Mouse (Mus musculus) heart, embryonic 14.5 days (tissue): ENCODE data around the gene Sf3a2. TPM values are rescaled to one million over a fixed set of nuclear protein-coding genes. Genes with fewer than 3 reads are reported as not detected.
"Not testable (repeated sequence)": the region's sequence is repeated elsewhere in the genome, so short reads cannot be mapped to it uniquely, and the experiment has no call there.

Experiments
- ATAC-seq: fragments of 200-750 bp; cut with Nextera tagmentation; 2 replicates; pipeline ENCODE4 v1.8.0; 2017; ENCODE audit warnings: low read depth, moderate TSS enrichment; ENCODE audit not compliant: insufficient number of reproducible peaks, insufficient read depth, low FRiP score
- H3K27ac ChIP-seq, 2 experiments: fragments of 200-500 bp in 1 of 2; fragments of 300-500 bp in 1 of 2; sonication (generic) in 1 of 2; replicated peaks in 1 of 2; 2 replicates each; pipeline ENCODE4 v1.5.1; 2012 to 2014; ENCODE audit warnings: low read depth in 2 of 2, low read length in 2 of 2, control low read depth in 1 of 2, mild to moderate bottlenecking in 1 of 2, mixed read lengths in 1 of 2; ENCODE audit not compliant: control insufficient read depth in 1 of 2, insufficient read depth in 1 of 2
- H3K27me3 ChIP-seq: fragments of 300-500 bp; sonication (generic); 2 replicates; pipeline ENCODE4 v1.6.1; 2014; ENCODE audit warnings: mild to moderate bottlenecking, low read length, control low read depth; ENCODE audit not compliant: control insufficient read depth, insufficient read depth
- H3K36me3 ChIP-seq: fragments of 300-500 bp; sonication (generic); 2 replicates; pipeline ENCODE4 v1.6.1; 2014; ENCODE audit warnings: mild to moderate bottlenecking, control low read depth, low read length, mixed read lengths; ENCODE audit not compliant: control insufficient read depth, insufficient read depth
- H3K4me1 ChIP-seq, 2 experiments: fragments of 200-500 bp in 1 of 2; fragments of 300-500 bp in 1 of 2; sonication (generic) in 1 of 2; 2 replicates each; pipeline ENCODE4 v1.6.1; 2012 to 2014; ENCODE audit warnings: low read length in 2 of 2, control low read depth in 1 of 2, mixed read lengths in 1 of 2; ENCODE audit not compliant: control insufficient read depth in 2 of 2, insufficient read depth in 2 of 2
- H3K4me2 ChIP-seq: fragments of 300-500 bp; sonication (generic); 2 replicates; pipeline ENCODE4 v1.6.1; 2014; ENCODE audit warnings: mild to moderate bottlenecking, low read length
- H3K4me3 ChIP-seq, 2 experiments: fragments of 200-500 bp in 1 of 2; fragments of 300-500 bp in 1 of 2; sonication (generic) in 1 of 2; 2 replicates each; pipeline ENCODE4 v1.5.1; 2012 to 2014; ENCODE audit warnings: low read length in 2 of 2, mild to moderate bottlenecking in 2 of 2, control low read depth in 1 of 2, low read depth in 1 of 2, moderate library complexity in 1 of 2; ENCODE audit not compliant: control insufficient read depth in 1 of 2, insufficient read depth in 1 of 2
- H3K9ac ChIP-seq: fragments of 300-500 bp; sonication (generic); 2 replicates; pipeline ENCODE4 v1.6.1; 2014; ENCODE audit warnings: mild to moderate bottlenecking, low read length
- H3K9me3 ChIP-seq: fragments of 300-500 bp; sonication (generic); 2 replicates; pipeline ENCODE4 v1.6.1; 2016; ENCODE audit warnings: low read length, control low read depth; ENCODE audit not compliant: control insufficient read depth
- WGBS: fragments of 180-500 bp; shearing (Covaris S2); extraction: QIAGEN DNeasy Blood & Tissue Kit; methylation state at CpG from one replicate; pipeline ENCODE4 v1.1.7; 2014; 5-methylcytosine and 5-hydroxymethylcytosine counted together
- polyA plus RNA-seq: library from polyadenylated mRNA; unstranded; fragments of >200 nt; fragmentation: Nextera tagmentation; extraction: Ambion mirVana; gene quantifications from 2 replicates; pipeline ENCODE4 v1.2.1, GENCODE M21; 2014

The Sf3a2 gene
- polyA plus RNA-seq, 1 experiment from 2014 or later, result 49.2 TPM

DNA sequence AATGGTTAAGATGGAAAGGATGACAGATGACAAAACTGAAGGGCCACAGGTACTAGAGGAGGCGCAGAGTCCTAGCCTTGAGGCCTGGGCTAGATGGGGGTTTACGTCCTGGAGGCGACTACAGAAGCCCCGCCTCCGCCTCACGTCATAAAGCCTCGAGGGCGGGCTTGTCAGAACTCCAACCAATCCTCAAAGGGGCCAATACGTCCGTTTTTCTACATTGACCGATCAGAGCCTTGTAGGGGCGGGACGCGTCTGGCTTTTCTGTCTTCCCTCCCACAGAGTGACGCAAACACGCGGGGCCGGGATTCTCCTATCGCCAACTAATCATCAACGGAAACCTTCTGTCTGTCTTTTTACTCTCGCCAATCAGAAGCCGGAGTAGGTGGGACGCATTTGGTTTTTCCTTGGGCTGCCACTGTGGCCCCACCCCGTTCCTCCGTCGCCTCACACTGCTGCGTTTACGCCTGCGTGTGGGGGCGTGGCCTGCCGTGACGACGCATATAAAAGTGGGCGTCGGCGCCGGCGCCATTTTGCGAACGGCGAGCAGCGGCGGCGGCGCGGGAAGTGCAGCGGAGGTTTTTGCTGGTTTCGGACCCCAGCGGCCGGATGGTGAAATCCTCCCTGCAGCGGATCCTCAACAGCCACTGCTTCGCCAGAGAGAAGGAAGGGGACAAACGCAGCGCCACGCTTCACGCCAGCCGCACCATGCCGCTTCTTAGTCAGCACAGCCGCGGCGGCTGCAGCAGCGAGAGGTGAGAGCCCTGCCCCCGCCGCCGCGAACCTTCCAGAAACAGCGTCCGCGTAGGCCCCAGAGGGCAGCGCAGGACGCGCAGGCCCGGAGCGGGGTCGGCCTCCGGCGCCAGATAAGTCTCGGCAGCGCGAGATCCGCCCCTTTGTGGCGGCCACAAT, 28.4 kb downstream of the Sf3a2 start, which contains the start of gene Oaz1:
Oaz1 (plus strand) TSS at position 506 of the 912 bp plus-strand sequence.
- Histone ChIP-seq H3K27ac (peak within 1 kb of the TSS; percentile 89 to 94), H3K4me1 (peaks cover 4 to 26% of the 10 kb centered on the region in 2 experiments; a peak in 3 of 4 replicates), H3K4me3 (peak within 1 kb of the TSS; percentile 65 to 92), H3K27me3 (no peaks in the 10 kb centered on the region), H3K9ac (peak within 1 kb of the TSS; percentile 89), H3K9me3 (no peaks in the 10 kb centered on the region), H3K4me2 (peak within 1 kb of the TSS; percentile 99), H3K36me3 (peaks cover 30% of the 10 kb centered on the region)
- peak; percentile 97 for ATAC-seq
- under 1% methylated on average over 77 of the region's 82 CpGs for WGBS

DNA sequence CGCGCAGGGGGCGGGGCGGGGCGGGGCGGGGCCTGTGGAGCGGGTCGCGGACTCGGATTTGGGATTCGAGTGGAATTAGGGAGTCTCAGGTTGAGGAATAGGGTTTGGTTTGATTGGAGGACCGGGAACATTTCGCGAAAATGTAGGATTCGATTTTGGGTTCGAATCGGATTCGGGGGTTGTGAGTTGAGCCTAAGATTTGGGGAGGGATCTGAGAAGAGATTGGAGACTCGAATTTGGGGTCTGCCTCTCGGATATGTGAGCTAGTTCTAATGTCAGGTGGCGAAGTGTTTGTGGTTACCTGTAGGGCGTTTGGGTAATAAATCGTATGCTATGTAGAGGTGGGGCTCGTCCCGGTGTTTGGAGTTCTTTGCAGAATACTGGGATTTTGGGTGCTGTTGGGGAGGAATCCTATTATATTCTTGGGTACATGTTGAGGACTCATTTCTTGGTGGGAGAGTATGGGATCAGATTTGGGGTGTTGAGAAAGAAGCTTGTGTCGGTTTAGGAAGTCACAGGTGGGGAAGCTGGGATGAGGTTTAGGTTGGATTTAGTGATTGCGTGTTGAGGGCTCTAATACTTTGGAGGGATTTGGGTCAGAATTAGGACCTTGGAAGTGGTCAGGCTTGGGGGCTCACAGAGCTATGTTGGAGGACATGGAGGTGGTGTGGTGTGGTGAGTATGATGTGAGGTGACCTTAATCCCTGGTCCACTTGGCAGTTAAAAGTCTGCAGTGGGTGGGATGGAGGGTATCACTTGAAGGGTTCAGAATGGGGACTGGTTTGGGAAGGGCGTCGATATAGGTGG, 29.3 kb downstream of the Sf3a2 start:
- 6% methylated on average over 29 of the region's 29 CpGs for WGBS
- H3K4me2 ChIP-seq, result peak overlapping the region; percentile 99
- ATAC-seq, result no peak

DNA sequence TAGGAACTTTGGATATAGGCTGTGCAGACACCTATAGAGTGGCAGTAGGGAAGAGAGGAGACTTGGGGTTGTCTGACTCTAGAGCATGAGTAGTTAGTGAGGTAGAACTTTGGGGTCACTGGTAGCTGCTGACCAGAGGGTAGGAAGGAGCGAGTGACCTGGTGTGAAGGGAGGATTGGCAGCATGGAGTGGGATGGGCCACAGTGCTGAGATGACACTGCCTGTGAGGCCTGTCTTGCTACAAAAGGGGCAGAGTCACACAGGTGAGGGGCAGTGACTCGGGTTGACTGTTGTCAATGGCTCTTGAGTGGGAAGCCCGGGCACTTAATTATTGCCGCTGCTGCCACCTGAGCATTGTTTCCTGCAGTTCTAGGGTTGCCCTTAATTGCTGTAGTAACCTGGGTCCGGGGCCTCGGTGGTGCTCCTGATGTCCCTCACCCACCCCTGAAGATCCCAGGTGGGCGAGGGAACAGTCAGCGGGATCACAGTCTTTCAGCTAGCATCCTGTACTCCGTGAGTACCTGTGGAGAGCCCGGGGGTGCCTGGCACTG, 29.9 kb downstream of the Sf3a2 start:
- Histone ChIP-seq H3K36me3 (peaks cover 30% of the 10 kb centered on the region), H3K27ac (no peak overlapping the region), H3K4me1 (peaks cover 4 to 26% of the 10 kb centered on the region in 2 experiments; a peak in 3 of 4 replicates), H3K9me3 (no peaks in the 10 kb centered on the region), H3K4me3 (peak overlapping the region; percentile 65 to 92), H3K27me3 (no peaks in the 10 kb centered on the region), H3K9ac (peak overlapping the region; percentile 89), H3K4me2 (peak overlapping the region; percentile 99)
- no peak for ATAC-seq
- WGBS, result 70% methylated on average over 10 of the region's 10 CpGs

More for the DNA sequence above, 29.3 kb downstream of the Sf3a2 start:
- Histone ChIP-seq H3K9ac (peak overlapping the region; percentile 89), H3K4me3 (peak overlapping the region; percentile 65 to 92), H3K36me3 (peaks cover 30% of the 10 kb centered on the region), H3K4me1 (peaks cover 4 to 26% of the 10 kb centered on the region in 2 experiments; a peak in 3 of 4 replicates), H3K27me3 (no peaks in the 10 kb centered on the region), H3K27ac (peak overlapping the region; percentile 24 to 89; a peak in 2 of 4 replicates), H3K9me3 (no peaks in the 10 kb centered on the region)

DNA sequence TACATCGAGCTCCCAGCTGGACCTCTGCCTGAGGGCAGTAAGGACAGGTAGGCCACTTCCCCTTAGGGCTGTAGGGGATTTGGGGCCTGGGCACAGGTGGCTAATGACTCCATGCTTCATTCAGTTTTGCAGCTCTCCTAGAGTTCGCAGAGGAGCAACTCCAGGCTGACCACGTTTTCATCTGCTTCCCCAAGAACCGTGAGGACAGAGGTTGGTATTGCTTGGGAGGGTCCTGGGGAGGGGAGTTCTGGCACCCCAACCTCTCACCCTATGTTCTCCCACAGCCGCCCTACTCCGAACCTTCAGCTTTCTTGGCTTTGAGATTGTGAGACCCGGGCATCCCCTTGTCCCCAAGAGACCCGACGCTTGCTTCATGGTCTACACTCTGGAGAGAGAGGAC, 30.6 kb downstream of the Sf3a2 start:
- H3K27ac ChIP-seq, ATAC-seq, H3K4me3 ChIP-seq, H3K27me3 ChIP-seq, H3K9me3 ChIP-seq, H3K9ac ChIP-seq: not testable (repeated sequence)
- Histone ChIP-seq H3K36me3 (peaks cover 30% of the 10 kb centered on the region), H3K4me2 (peak overlapping the region; percentile 99), H3K4me1 (peaks cover 4 to 26% of the 10 kb centered on the region in 2 experiments; a peak in 3 of 4 replicates)
- 83% methylated on average over 7 of the region's 9 CpGs for WGBS

DNA sequence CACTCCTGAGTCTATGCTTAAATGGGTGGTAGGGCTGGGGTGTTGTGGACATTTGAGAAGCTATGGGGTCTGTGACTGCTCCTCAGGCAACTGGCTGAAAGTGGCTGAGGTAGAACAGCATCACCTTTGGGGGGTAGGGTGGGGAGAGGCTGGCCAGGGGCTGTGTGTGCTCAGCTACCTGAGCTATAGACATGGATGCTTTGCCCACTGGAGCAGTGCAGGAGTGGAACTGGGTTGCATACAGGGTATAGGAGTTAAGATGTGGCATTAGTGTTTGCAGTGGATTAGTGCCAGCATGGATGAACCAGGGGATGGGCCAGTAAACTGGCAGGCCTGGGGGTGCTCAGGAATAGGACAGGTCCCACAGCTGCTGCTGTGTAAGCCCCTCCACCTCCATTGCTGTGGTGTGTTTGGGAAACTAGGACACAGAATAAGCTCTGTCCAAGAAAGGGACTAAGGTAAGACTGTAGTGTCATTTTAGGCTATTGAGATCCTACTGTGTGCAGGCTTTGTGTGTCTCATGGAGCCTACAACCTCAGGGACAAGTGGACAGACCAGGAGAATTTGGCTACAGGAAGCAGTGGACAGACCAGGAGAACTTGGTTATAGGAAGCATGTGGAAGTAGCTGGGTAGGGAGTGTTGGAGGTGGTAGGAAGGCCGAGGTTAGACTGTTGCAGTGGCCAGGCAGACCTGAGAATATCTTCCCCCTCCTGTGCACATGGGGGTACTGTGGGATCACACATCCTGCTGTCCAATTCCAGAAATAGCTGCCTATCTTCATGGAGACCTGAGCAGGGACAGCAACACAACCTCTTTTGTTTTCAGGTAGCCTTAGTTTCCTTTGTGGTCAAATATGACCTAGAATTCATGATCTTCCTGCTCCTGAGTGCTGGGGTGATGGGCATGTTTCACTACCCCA, 31.6 kb downstream of the Sf3a2 start:
- 0 out of 2 replicates have a peak, but pooled peaks cover 3% of the 10 kb centered on the region for H3K9me3 ChIP-seq
- no peak overlapping the region for H3K27ac ChIP-seq
- H3K36me3 ChIP-seq, result peaks cover 30% of the 10 kb centered on the region
- no peak overlapping the region for H3K4me2 ChIP-seq
- no peak overlapping the region for H3K9ac ChIP-seq
- no peak overlapping the region for H3K4me3 ChIP-seq
- ATAC-seq, result no peak
- peaks cover 15% of the 10 kb centered on the region for H3K27me3 ChIP-seq
- 35% methylated on average over 1 of the region's 1 CpGs for WGBS
- peaks cover 4 to 26% of the 10 kb centered on the region in 2 experiments; a peak in 3 of 4 replicates for H3K4me1 ChIP-seq

DNA sequence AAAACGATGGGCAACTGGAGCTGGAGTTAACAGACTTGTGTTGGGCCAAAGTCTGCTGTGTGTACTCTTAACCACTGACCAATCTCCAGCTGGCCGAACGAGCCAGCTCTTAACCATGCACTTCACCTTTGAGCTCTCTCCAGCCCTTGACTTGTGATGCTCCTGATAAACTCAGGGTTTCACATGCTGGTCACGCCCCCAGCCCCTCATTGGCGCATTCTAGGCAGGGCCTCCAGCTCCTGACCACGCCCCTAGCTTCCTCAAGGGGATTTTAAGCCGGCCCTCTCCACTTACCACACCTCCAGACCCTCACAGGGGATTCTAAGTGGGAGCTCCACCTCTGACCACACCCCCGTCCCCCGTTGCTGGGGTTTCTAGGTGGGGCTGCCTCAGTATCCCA, 33.1 kb downstream of the Sf3a2 start:
- Histone ChIP-seq H3K4me2 (no peak overlapping the region), H3K36me3 (peaks cover 30% of the 10 kb centered on the region), H3K9me3 (0 out of 2 replicates have a peak, but pooled peaks cover 6% of the 10 kb centered on the region), H3K27ac (no peak overlapping the region), H3K27me3 (peaks cover 30% of the 10 kb centered on the region), H3K9ac (no peak overlapping the region), H3K4me1 (peaks cover 7 to 29% of the 10 kb centered on the region in 2 experiments; a peak in 3 of 4 replicates), H3K4me3 (no peak overlapping the region)
- no peak for ATAC-seq
- 9% methylated on average over 9 of the region's 9 CpGs for WGBS
